Mouse (Mus musculus): ENCODE data around the gene Rabep1.
A peak's percentile ranks its signal among the peaks of the same experiment; 100 is the strongest.

Gene Rabep1

DNA sequence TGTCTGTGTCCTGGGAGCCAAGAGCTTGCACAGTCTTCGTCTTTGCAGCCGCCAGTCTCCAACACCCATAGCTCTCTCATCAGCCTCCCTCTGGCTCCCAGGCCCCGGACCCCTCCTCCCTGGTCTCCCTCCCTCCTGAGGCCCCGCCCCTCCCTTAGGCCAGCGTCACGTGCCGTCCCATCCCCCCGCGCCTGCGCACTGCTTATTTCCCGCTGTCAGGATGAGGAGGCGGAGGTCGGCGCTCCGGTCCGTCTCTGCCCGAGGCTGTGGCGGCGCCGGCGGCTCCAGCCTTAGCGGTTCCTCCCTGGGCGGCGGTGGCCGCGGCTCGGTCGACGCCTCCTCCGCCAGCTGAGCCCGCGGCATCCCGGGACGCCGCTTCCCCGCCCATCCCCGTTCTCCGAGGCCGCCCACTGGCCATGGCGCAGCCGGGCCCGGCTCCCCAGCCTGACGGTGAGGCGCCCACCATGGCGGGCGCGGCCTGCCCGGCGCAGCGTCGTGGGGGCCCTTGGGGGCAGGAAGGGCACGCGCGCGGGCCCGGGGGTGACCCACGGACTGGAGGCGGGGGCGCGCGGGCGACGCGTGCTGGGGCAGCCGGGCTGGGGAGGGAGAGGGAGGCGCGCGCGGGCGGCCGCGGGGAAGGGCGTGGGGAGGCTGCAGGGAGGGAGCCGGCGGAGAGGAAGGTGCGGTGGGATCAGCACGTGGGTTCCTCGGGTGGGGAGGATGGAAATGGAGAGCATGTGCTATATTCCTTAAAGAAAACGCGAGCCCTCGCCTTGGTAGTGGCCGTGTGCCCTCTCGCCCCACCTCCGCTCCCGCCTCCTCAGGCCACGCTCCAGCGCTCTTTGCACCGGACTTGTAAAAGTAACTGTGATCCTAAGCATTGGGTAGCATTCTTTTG lies at the start of gene Rabep1:
TSS of gene Rabep1 (plus strand) at position 220 of the 898 bp plus-strand sequence.
- DNase-seq, result peak; percentile 90

- no peak for DNase-seq
Observed at GRCm38 (mm10) chr11:70802208-70802864, 42.2 kb upstream of the Rabep1 start.

DNA sequence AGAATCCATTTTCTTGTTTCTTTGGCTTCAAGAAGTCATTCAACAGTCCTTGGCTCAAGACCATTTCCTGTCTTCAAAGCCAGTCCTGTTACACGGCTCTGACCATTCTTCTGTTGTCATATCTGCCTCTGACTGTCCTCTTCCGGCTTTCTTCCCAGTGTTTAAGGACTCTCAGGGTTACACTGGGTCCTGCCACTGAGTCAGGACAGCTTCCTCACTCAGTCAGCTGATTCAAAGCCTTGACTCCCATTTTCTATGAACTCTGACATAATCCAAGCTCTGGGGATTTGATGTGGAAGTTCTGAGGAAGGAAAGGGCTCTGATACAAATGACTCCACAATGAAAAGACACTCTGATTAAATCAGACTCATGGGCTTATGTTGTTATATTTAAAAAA lies 41.7 kb upstream of the Rabep1 start:
- DNase-seq, result no peak

GRCm38 (mm10) chr11:70803711-70804200 lies 40.8 kb upstream of the Rabep1 start:
- no peak for DNase-seq

DNA sequence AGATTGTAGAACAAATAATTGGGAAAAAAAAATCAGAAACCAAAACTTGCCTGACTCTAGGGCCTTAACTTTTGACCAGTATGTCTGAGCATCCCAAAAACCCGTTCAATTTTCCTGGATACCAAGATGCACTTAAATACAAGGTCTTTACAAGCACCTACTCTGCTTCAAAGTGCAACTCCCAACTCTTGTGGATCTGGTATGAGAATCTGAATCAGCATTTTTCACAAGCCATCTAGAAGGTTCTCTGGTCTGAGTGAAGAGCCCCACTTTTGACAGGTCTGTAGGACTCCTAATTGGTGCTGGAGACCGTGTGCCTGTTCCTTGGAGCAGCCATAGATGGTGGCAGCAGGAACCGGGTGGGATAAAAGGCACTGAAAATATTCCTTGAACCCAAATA lies 40.2 kb upstream of the Rabep1 start:
- DNase-seq, result no peak

DNA sequence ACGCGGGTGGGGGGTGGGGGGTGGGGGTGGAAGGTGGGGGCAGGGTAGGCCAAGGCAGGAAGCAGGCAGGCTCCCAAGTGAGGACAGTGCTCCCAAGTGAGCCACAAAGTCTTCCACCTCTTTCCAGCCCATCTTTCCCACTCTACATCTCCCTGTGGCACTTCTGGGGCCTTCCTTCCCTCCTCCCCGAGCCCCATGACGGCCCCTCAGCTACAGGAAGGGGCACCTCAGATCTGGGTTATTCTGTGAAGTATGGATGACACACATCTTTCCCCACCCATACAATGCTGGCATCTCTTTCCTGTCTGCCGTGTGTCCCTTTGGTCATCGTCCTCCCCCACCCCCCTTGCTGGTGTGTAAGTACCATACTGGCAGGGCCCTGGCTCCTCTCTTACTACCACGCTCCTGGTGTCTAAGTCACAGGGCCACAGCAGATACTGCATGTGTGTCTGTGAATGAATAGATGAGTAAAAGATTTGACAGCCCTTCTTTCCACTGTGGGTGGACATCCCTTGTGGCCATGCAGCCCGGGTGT lies 38.9 kb upstream of the Rabep1 start:
- no peak for DNase-seq

GRCm38 (mm10) chr11:70806697-70807096 lies 37.9 kb upstream of the Rabep1 start:
- no peak for DNase-seq

DNA sequence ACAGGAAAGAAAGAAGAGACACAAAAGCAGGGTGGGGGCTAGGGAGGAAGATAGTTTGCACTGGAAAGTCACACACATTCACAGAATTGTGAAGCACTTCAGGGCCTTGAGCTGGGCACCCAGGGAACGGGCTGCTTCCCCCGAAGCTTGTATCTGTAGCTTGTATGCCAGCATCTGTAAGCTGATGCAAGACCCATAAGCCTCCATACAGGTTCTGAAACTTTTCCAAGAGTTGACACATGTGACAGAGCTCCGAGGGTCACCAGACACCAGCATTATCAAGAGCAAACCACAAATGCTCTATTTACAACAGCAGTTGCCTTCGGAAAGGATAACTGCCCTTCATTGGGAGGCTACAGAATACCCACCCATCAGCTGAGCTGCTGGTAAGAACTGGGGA lies 36.9 kb upstream of the Rabep1 start:
- no peak for DNase-seq

- DNase-seq, result no peak
Observed at GRCm38 (mm10) chr11:70808101-70808500, 36.5 kb upstream of the Rabep1 start.

- DNase-seq, result no peak
Observed at GRCm38 (mm10) chr11:70809011-70809410, 35.6 kb upstream of the Rabep1 start.

GRCm38 (mm10) chr11:70811041-70811440 lies 33.5 kb upstream of the Rabep1 start:
- no peak for DNase-seq

- DNase-seq, result peak; percentile 19
Observed at GRCm38 (mm10) chr11:70811471-70812240, 32.9 kb upstream of the Rabep1 start.

DNA sequence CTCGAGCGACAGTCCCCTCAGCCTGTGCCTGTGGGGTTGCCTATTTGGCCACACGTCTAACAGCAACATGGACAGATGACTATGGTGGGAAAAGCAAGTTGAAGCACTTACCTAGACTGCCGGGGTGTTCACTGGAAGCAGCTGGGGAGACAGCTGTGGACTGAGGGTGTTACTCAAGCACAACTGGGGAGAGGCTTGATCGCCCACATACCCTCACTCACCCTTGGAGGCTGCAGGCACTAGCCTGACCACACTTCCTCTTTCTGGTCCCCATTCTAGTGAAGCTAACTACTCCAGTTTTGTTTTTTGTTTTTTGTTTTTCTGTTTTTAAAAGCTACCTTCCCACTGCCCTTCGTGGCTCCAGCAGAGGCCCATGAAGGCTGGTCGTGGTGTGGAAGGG lies 32.2 kb upstream of the Rabep1 start, which contains the start of gene Scimp:
TSS of gene Scimp (minus strand) at position 222 of the 400 bp plus-strand sequence.
- no peak for DNase-seq

- no peak for DNase-seq
Observed at GRCm38 (mm10) chr11:70815071-70815470, 29.5 kb upstream of the Rabep1 start.

GRCm38 (mm10) chr11:70815498-70816078 lies 29.0 kb upstream of the Rabep1 start:
- DNase-seq, result peak; percentile 74

- no peak for DNase-seq
Observed at GRCm38 (mm10) chr11:70816770-70817169, 27.8 kb upstream of the Rabep1 start.

DNA sequence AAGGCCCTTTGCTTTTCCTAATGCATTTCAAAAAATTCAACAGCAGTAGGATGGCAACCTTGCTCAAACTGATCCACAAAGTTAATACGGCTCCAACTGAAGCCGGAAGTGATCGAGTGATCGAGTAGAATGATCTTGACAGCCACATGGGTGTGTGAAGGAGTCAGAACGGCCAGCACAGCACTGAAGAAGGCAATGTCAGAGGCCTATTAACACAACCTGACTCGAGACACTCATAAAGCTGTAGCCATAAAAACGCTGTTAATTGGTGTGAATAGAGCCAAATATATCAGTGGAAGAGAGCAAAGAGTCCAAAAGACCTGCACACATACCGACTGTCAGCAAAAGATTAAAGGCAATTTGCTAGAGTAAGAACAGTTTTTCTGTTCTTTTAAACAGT lies 24.5 kb upstream of the Rabep1 start:
- DNase-seq, result no peak

DNA sequence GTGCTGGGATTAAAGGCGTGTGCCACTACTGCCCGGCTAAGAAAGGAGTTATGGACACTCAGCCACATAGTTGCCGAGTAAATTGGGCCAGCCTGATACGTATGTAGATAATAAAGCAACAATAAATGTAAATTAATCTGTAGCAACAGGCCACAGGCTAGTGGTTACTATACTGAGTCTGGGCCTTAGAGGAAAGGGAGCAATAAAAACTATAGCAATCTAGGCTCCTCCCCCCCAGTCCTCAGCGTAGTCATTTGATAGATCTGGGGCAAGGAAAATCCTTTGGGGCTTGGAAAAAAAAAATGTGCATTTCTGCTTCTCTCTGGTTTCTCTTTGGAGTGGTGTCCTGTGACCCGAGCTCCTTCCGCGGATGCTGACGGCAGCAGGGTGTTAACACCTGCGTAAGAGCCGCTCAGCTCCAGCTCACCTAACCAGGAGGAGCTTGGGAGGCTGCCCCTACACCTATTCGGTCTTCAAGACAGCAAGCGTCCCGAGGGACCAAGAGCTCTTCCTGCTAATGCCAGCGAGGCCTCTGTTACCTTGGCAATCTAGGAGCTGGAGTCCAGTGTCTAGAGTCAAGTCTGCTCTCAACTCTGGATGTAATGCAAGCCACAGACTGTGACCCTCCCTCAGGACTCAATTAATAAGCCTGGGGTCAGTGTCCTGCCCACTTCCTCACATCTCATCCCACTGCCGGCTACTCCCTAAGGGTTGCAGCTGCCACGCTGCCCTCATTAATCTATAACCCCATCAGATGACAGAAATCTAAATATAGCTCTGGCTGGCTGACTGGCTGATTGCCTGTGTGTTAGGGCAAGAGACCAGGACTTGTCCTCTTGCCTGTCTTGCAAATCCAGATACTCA lies 22.6 kb upstream of the Rabep1 start:
- peak; percentile 55 for DNase-seq

GRCm38 (mm10) chr11:70826207-70826606 lies 18.4 kb upstream of the Rabep1 start:
- no peak for DNase-seq

- no peak for DNase-seq
Observed at GRCm38 (mm10) chr11:70828975-70829615, 15.5 kb upstream of the Rabep1 start.

DNA sequence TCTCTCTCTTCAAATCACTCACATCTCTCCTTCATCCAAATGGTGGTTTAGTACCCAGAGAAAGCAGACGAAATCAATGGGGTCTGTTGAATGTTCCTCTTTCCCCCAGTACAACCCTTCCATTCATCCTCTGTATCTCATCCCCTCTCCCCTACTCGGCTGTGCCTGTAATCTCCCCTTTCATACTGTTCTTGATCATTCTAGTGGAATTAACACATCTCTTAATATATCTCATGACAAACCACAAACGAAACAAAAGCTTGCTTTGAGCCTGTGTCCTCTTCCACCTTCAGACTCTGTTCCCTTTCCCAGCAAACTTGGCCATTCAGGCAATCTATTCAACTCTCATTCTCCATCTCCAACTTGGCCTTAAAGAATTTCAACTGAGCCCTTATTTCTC lies 13.4 kb upstream of the Rabep1 start:
- no peak for DNase-seq

Data from cerebellum, adult 9-10 months (tissue).